Mouse (Mus musculus) right cerebral cortex, postnatal 25 days (tissue): Measurements from ENCODE around the gene Rgs6.

ENCODE experiments used
- DNase-seq: peaks from one replicate; pipeline ENCODE4 v3.0.0; 2022

The Rgs6 gene

GRCm38 (mm10) chr12:83142507-83142906 lies 554.4 kb downstream of the Rgs6 start:
- DNase-seq, result no peak

- DNase-seq, result no peak
Observed at GRCm38 (mm10) chr12:83143071-83143470, 555.0 kb downstream of the Rgs6 start.

GRCm38 (mm10) chr12:83143574-83143973 lies 555.5 kb downstream of the Rgs6 start:
- no peak for DNase-seq

- DNase-seq, result no peak
Observed at GRCm38 (mm10) chr12:83145074-83145473, 557.0 kb downstream of the Rgs6 start.

- no peak for DNase-seq
Observed at GRCm38 (mm10) chr12:83145902-83146301, 557.8 kb downstream of the Rgs6 start.

GRCm38 (mm10) chr12:83146917-83147316 lies 558.8 kb downstream of the Rgs6 start:
- DNase-seq, result no peak

GRCm38 (mm10) chr12:83150030-83150429 lies 561.9 kb downstream of the Rgs6 start:
- DNase-seq, result no peak

GRCm38 (mm10) chr12:83150813-83151212 lies 562.7 kb downstream of the Rgs6 start:
- no peak for DNase-seq

- no peak for DNase-seq
Observed at GRCm38 (mm10) chr12:83151474-83151873, 563.4 kb downstream of the Rgs6 start.

- DNase-seq, result no peak
Observed at GRCm38 (mm10) chr12:83160211-83160610, 572.1 kb downstream of the Rgs6 start.

GRCm38 (mm10) chr12:83160700-83161099 lies 572.6 kb downstream of the Rgs6 start:
- DNase-seq, result no peak

GRCm38 (mm10) chr12:83163721-83164120 lies 575.6 kb downstream of the Rgs6 start:
- no peak for DNase-seq

GRCm38 (mm10) chr12:83165058-83165457 lies 577.0 kb downstream of the Rgs6 start:
- no peak for DNase-seq

GRCm38 (mm10) chr12:83168310-83168709 lies 580.2 kb downstream of the Rgs6 start:
- no peak for DNase-seq

GRCm38 (mm10) chr12:83169495-83170209 lies 581.6 kb downstream of the Rgs6 start:
- peak; percentile 57 for DNase-seq

GRCm38 (mm10) chr12:83178770-83179169 lies 590.7 kb downstream of the Rgs6 start:
- DNase-seq, result no peak

- no peak for DNase-seq
Observed at GRCm38 (mm10) chr12:83179860-83180259, 591.8 kb downstream of the Rgs6 start.

- no peak for DNase-seq
Observed at GRCm38 (mm10) chr12:83180561-83180960, 592.5 kb downstream of the Rgs6 start.

- no peak for DNase-seq
Observed at GRCm38 (mm10) chr12:83201674-83202073, 613.6 kb downstream of the Rgs6 start.

- DNase-seq, result no peak
Observed at GRCm38 (mm10) chr12:83204361-83204760, 616.3 kb downstream of the Rgs6 start.

- DNase-seq, result no peak
Observed at GRCm38 (mm10) chr12:83206866-83207265, 618.8 kb downstream of the Rgs6 start.

GRCm38 (mm10) chr12:83207481-83207880 lies 619.4 kb downstream of the Rgs6 start:
- no peak for DNase-seq

GRCm38 (mm10) chr12:83208011-83208410 lies 619.9 kb downstream of the Rgs6 start:
- no peak for DNase-seq

- no peak for DNase-seq
Observed at GRCm38 (mm10) chr12:83208841-83209240, 620.7 kb downstream of the Rgs6 start.

GRCm38 (mm10) chr12:83209461-83209860 lies 621.4 kb downstream of the Rgs6 start:
- no peak for DNase-seq
